Mouse (Mus musculus): ENCODE data around the gene Gm4027. TPM values are rescaled to one million over a fixed set of nuclear protein-coding genes. Genes with fewer than 3 reads are reported as not detected.
"Not testable (repeated sequence)": the region's sequence is repeated elsewhere in the genome, so short reads cannot be mapped to it uniquely, and the experiment has no call there.

Gm4027 gene
- not detected for polyA plus RNA-seq (2017; shearing (Covaris generic))

GRCm38 (mm10) chr12:87618569-87618968 lies at the start of gene Gm4027:
TSS of gene Gm4027 (plus strand) at chr12:87618869.
- not testable (repeated sequence) for ATAC-seq

DNA sequence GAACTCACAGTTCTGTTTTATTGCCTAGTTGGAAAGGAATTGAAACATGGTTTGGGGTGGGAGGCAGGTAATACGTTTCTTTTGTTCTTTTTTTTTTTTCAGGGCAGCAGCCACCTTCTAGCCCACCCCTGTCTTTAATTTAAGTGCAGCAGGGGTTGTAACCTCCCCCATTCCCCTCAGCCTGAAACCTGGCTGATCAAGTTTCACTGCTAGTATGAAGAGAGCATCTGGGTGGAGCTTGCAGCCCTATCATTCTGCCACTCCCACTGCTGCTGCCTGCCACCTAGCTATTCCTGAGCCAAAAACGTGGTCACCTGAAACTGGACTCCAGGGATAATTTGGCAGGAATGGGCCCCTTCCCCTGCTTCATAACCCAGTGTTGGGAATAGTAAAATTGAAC lies 17.3 kb upstream of the Gm4027 start:
- ATAC-seq = not testable (repeated sequence)

- ATAC-seq = not testable (repeated sequence)
These were observed 16.3 kb upstream of the Gm4027 start, which contains the start of gene Oog1 for GRCm38 (mm10) chr12:87602388-87602787. TSS of gene Oog1 (plus strand) at chr12:87602688.

DNA sequence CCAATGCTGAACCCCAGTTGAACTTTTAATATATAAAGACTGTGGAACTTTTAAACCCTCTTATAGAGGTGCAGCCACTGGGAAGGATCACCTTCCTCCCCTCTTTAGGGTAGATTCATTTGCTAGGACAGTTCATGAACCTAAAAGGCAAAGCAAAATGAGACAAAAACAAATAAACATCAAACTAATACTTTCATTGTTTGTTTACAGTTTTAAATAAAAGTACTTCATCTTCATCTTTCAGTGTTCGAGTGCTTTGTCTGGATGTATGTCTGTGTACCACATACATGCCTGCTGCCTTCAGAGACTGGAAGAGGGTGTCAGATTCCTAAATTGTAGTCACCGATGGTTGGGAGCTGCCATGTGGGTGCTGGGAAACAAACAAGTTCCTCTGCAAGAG lies 25.9 kb downstream of the Gm4027 start, which contains the start of gene Gm16381:
Gene Gm16381, minus strand, starts transcription at position 101 of the 400 bp plus-strand sequence.
- ATAC-seq = not testable (repeated sequence)

GRCm38 (mm10) chr12:87652916-87653703 lies 34.4 kb downstream of the Gm4027 start:
- ATAC-seq = not testable (repeated sequence)

Other genes with a start within 250 kb of the Gm4027 start
- 10 to 100 TPM; 66.1 to 85.8 TPM for gene Sptlc2, start 230.5 kb upstream of the Gm4027 start, polyA plus RNA-seq (2017; shearing (Covaris generic))
- gene Slirp, start 175.0 kb upstream of the Gm4027 start, polyA plus RNA-seq (2017; shearing (Covaris generic)) = 100 to 1,000 TPM in 1 of 2 experiments, 10 to 100 TPM in 1; 83.4 to 124 TPM
- gene Alkbh1, start 174.9 kb upstream of the Gm4027 start, polyA plus RNA-seq (2017; shearing (Covaris generic)) = 10 to 100 TPM; 53.3 to 59.3 TPM
- gene Snw1, start 146.6 kb upstream of the Gm4027 start, polyA plus RNA-seq (2017; shearing (Covaris generic)) = 100 to 1,000 TPM; 220 to 228 TPM
- gene Gm5788, start 124.1 kb upstream of the Gm4027 start, polyA plus RNA-seq (2017; shearing (Covaris generic)) = 1 to 10 TPM in 1 of 2 experiments, not detected in 1; 1.2 TPM
- gene Gm8300, start 104.6 kb upstream of the Gm4027 start, polyA plus RNA-seq (2017; shearing (Covaris generic)) = not detected
- not detected for gene Oog1, start 16.2 kb upstream of the Gm4027 start, polyA plus RNA-seq (2017; shearing (Covaris generic))
- gene Gm16381, start 25.8 kb downstream of the Gm4027 start, polyA plus RNA-seq (2017; shearing (Covaris generic)) = not detected
- gene Gm21319, start 156.9 kb downstream of the Gm4027 start, polyA plus RNA-seq (2017; shearing (Covaris generic)) = not detected
- gene Gm21936, start 176.6 kb downstream of the Gm4027 start, polyA plus RNA-seq (2017; shearing (Covaris generic)) = not detected
- gene BB287469, start 197.7 kb downstream of the Gm4027 start, polyA plus RNA-seq (2017; shearing (Covaris generic)) = not detected
- not detected for gene Gm2001, start 223.5 kb downstream of the Gm4027 start, polyA plus RNA-seq (2017; shearing (Covaris generic))

Measured in activated CD4-positive, CD25-positive, alpha-beta regulatory T cell, adult 4 months (primary cell).